Mouse (Mus musculus): ENCODE measurements around the gene Scn4b. TPM values are rescaled to one million over a fixed set of nuclear protein-coding genes. Genes with fewer than 3 reads are reported as not detected.

The Scn4b gene
- polyA plus RNA-seq, 1 experiment from 2014 or later: 0.54 TPM

- Histone ChIP-seq H3K4me2 (ENCODE audit: low read depth, low read length) (no peak overlapping the region), H3K27ac (ENCODE audit: low read length) (no peak overlapping the region), H3K9me3 (replicated peaks; ENCODE audit: control insufficient read depth, low read length) (no peaks in the 10 kb centered on the region), H3K4me3 (replicated peaks; ENCODE audit: low read length) (no peak overlapping the region), H3K4me1 (ENCODE audit: control insufficient read depth, insufficient read depth, low read length) (peaks cover 12% of the 10 kb centered on the region), H3K36me3 (ENCODE audit: control insufficient read depth, insufficient read depth, low read length) (no peaks in the 10 kb centered on the region), H3K27me3 (ENCODE audit: control insufficient read depth, insufficient read depth, low read length) (no peaks in the 10 kb centered on the region; the same call in 1 of the 2 replicates), H3K9ac (ENCODE audit: low read length) (no peak overlapping the region)
- WGBS: 61% methylated on average over 6 of the region's 6 CpGs
- no peak for ATAC-seq (ENCODE audit: insufficient read depth, low FRiP score)
Measured at GRCm38 (mm10) chr9:45121001-45121400, 17.2 kb upstream of the Scn4b start.

- Histone ChIP-seq H3K27me3 (ENCODE audit: control insufficient read depth, insufficient read depth, low read length) (no peaks in the 10 kb centered on the region), H3K4me1 (ENCODE audit: control insufficient read depth, insufficient read depth, low read length) (peaks cover 8% of the 10 kb centered on the region), H3K4me2 (ENCODE audit: low read depth, low read length) (peak overlapping the region; percentile 49), H3K9me3 (replicated peaks; ENCODE audit: control insufficient read depth, low read length) (no peaks in the 10 kb centered on the region), H3K36me3 (ENCODE audit: control insufficient read depth, insufficient read depth, low read length) (no peaks in the 10 kb centered on the region), H3K27ac (ENCODE audit: low read length) (peak overlapping the region; percentile 57), H3K9ac (ENCODE audit: low read length) (peak overlapping the region; percentile 40; the same call in 1 of the 2 replicates), H3K4me3 (replicated peaks; ENCODE audit: low read length) (peak overlapping the region; percentile 23)
- WGBS: 4% methylated on average over 10 of the region's 10 CpGs
- ATAC-seq (ENCODE audit: insufficient read depth, low FRiP score): peak; percentile 53; the same call in 1 of the 2 replicates
Measured at GRCm38 (mm10) chr9:45121769-45122168, 16.4 kb upstream of the Scn4b start.

GRCm38 (mm10) chr9:45122209-45122761 lies 15.9 kb upstream of the Scn4b start:
- peak overlapping the region; percentile 23 for H3K4me3 ChIP-seq (replicated peaks; ENCODE audit: low read length)
- peak overlapping the region; percentile 72 for H3K27ac ChIP-seq (ENCODE audit: low read length)
- H3K4me1 ChIP-seq (ENCODE audit: control insufficient read depth, insufficient read depth, low read length): peaks cover 8% of the 10 kb centered on the region
- no peaks in the 10 kb centered on the region for H3K36me3 ChIP-seq (ENCODE audit: control insufficient read depth, insufficient read depth, low read length)
- no peaks in the 10 kb centered on the region for H3K27me3 ChIP-seq (ENCODE audit: control insufficient read depth, insufficient read depth, low read length)
- WGBS: 21% methylated on average over 9 of the region's 9 CpGs
- H3K9me3 ChIP-seq (replicated peaks; ENCODE audit: control insufficient read depth, low read length): no peaks in the 10 kb centered on the region
- ATAC-seq (ENCODE audit: insufficient read depth, low FRiP score): peak; percentile 81
- peak overlapping the region; percentile 40; the same call in 1 of the 2 replicates for H3K9ac ChIP-seq (ENCODE audit: low read length)
- H3K4me2 ChIP-seq (ENCODE audit: low read depth, low read length): peak overlapping the region; percentile 49

GRCm38 (mm10) chr9:45125211-45125610 lies 13.0 kb upstream of the Scn4b start:
- Histone ChIP-seq H3K9ac (ENCODE audit: low read length) (no peak overlapping the region), H3K27ac (ENCODE audit: low read length) (no peak overlapping the region), H3K9me3 (replicated peaks; ENCODE audit: control insufficient read depth, low read length) (no peaks in the 10 kb centered on the region), H3K36me3 (ENCODE audit: control insufficient read depth, insufficient read depth, low read length) (no peaks in the 10 kb centered on the region), H3K4me2 (ENCODE audit: low read depth, low read length) (no peak overlapping the region), H3K4me3 (replicated peaks; ENCODE audit: low read length) (no peak overlapping the region), H3K27me3 (ENCODE audit: control insufficient read depth, insufficient read depth, low read length) (no peaks in the 10 kb centered on the region), H3K4me1 (ENCODE audit: control insufficient read depth, insufficient read depth, low read length) (0 out of 2 replicates have a peak, but pooled peaks cover 2% of the 10 kb centered on the region)
- ATAC-seq (ENCODE audit: insufficient read depth, low FRiP score): no peak
- WGBS: 90% methylated on average over 14 of the region's 14 CpGs

GRCm38 (mm10) chr9:45126941-45127340 lies 11.3 kb upstream of the Scn4b start:
- H3K9me3 ChIP-seq (replicated peaks; ENCODE audit: control insufficient read depth, low read length): no peaks in the 10 kb centered on the region
- H3K4me2 ChIP-seq (ENCODE audit: low read depth, low read length): no peak overlapping the region
- no peak overlapping the region for H3K4me3 ChIP-seq (replicated peaks; ENCODE audit: low read length)
- H3K27ac ChIP-seq (ENCODE audit: low read length): no peak overlapping the region
- H3K36me3 ChIP-seq (ENCODE audit: control insufficient read depth, insufficient read depth, low read length): no peaks in the 10 kb centered on the region
- H3K9ac ChIP-seq (ENCODE audit: low read length): no peak overlapping the region
- H3K4me1 ChIP-seq (ENCODE audit: control insufficient read depth, insufficient read depth, low read length): 0 out of 2 replicates have a peak, but pooled peaks cover 2% of the 10 kb centered on the region
- 55% methylated on average over 7 of the region's 7 CpGs for WGBS
- no peak for ATAC-seq (ENCODE audit: insufficient read depth, low FRiP score)
- H3K27me3 ChIP-seq (ENCODE audit: control insufficient read depth, insufficient read depth, low read length): no peaks in the 10 kb centered on the region

GRCm38 (mm10) chr9:45130119-45130518 lies 8.1 kb upstream of the Scn4b start:
- H3K4me2 ChIP-seq (ENCODE audit: low read depth, low read length): no peak overlapping the region
- H3K4me1 ChIP-seq (ENCODE audit: control insufficient read depth, insufficient read depth, low read length): peaks cover 10% of the 10 kb centered on the region; the same call in 1 of the 2 replicates
- H3K4me3 ChIP-seq (replicated peaks; ENCODE audit: low read length): no peak overlapping the region
- no peaks in the 10 kb centered on the region for H3K9me3 ChIP-seq (replicated peaks; ENCODE audit: control insufficient read depth, low read length)
- ATAC-seq (ENCODE audit: insufficient read depth, low FRiP score): no peak
- no peak overlapping the region for H3K27ac ChIP-seq (ENCODE audit: low read length)
- 82% methylated on average over 3 of the region's 3 CpGs for WGBS
- peaks cover 7% of the 10 kb centered on the region for H3K27me3 ChIP-seq (ENCODE audit: control insufficient read depth, insufficient read depth, low read length)
- H3K36me3 ChIP-seq (ENCODE audit: control insufficient read depth, insufficient read depth, low read length): no peaks in the 10 kb centered on the region
- no peak overlapping the region for H3K9ac ChIP-seq (ENCODE audit: low read length)

GRCm38 (mm10) chr9:45133484-45134310 lies 4.5 kb upstream of the Scn4b start:
- Histone ChIP-seq H3K4me2 (ENCODE audit: low read depth, low read length) (no peak overlapping the region), H3K27me3 (ENCODE audit: control insufficient read depth, insufficient read depth, low read length) (peaks cover 35% of the 10 kb centered on the region), H3K9me3 (replicated peaks; ENCODE audit: control insufficient read depth, low read length) (no peaks in the 10 kb centered on the region), H3K27ac (ENCODE audit: low read length) (no peak overlapping the region; the same call in 1 of the 2 replicates), H3K9ac (ENCODE audit: low read length) (no peak overlapping the region), H3K4me1 (ENCODE audit: control insufficient read depth, insufficient read depth, low read length) (peaks cover 10% of the 10 kb centered on the region), H3K4me3 (replicated peaks; ENCODE audit: low read length) (no peak overlapping the region), H3K36me3 (ENCODE audit: control insufficient read depth, insufficient read depth, low read length) (no peaks in the 10 kb centered on the region)
- peak; percentile 41; the same call in 1 of the 2 replicates for ATAC-seq (ENCODE audit: insufficient read depth, low FRiP score)
- 23% methylated on average over 5 of the region's 5 CpGs for WGBS

GRCm38 (mm10) chr9:45136442-45137169 lies 1.6 kb upstream of the Scn4b start:
- no peaks in the 10 kb centered on the region for H3K9me3 ChIP-seq (replicated peaks; ENCODE audit: control insufficient read depth, low read length)
- H3K4me1 ChIP-seq (ENCODE audit: control insufficient read depth, insufficient read depth, low read length): peaks cover 15% of the 10 kb centered on the region
- H3K4me2 ChIP-seq (ENCODE audit: low read depth, low read length): no peak overlapping the region
- no peak overlapping the region for H3K4me3 ChIP-seq (replicated peaks; ENCODE audit: low read length)
- no peak overlapping the region for H3K27ac ChIP-seq (ENCODE audit: low read length)
- no peak overlapping the region for H3K9ac ChIP-seq (ENCODE audit: low read length)
- 0 out of 2 replicates have a peak, but pooled peaks have one; percentile 18 for ATAC-seq (ENCODE audit: insufficient read depth, low FRiP score)
- H3K36me3 ChIP-seq (ENCODE audit: control insufficient read depth, insufficient read depth, low read length): no peaks in the 10 kb centered on the region
- WGBS: 29% methylated on average over 7 of the region's 7 CpGs
- H3K27me3 ChIP-seq (ENCODE audit: control insufficient read depth, insufficient read depth, low read length): peaks cover 54% of the 10 kb centered on the region

Measured in stomach, embryonic 16.5 days (tissue).